Mouse (Mus musculus) B cell, adult (primary cell): ENCODE data around the gene Slc38a8. TPM values are rescaled to one million over a fixed set of nuclear protein-coding genes. Genes with fewer than 3 reads are reported as not detected.

Source experiments
- total RNA-seq: library from RNA; stranded (reverse); gene quantifications from 4 replicates; pipeline ENCODE4 v1.2.4, GENCODE M21; 2023; ENCODE audit not compliant: inconsistent age

The Slc38a8 gene
- total RNA-seq = 0.42 to 1.5 TPM (median 0.86 TPM) in 4 replicates

DNA sequence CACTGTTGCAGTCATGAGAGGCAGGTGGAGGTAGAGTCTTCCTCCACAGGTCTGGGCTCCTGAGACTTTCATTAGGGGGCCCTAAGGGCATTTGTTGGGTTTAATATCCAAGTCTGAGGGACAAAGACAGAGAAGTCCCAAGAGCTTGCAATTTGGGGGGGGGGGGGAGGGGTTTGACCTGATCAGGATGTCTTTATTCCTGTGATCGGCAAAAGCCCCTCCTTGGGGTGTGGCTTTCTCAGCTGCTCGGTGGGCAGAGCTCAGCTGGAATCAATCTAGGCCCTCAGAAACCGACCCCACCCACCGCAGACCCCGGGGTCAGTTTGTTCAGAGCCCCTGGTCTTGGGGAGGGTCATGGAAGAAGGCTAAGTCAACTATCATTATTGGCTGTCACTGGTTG is at the start of gene Slc38a8:
Gene Slc38a8, minus strand, starts transcription at position 101 of the 400 bp plus-strand sequence.

DNA sequence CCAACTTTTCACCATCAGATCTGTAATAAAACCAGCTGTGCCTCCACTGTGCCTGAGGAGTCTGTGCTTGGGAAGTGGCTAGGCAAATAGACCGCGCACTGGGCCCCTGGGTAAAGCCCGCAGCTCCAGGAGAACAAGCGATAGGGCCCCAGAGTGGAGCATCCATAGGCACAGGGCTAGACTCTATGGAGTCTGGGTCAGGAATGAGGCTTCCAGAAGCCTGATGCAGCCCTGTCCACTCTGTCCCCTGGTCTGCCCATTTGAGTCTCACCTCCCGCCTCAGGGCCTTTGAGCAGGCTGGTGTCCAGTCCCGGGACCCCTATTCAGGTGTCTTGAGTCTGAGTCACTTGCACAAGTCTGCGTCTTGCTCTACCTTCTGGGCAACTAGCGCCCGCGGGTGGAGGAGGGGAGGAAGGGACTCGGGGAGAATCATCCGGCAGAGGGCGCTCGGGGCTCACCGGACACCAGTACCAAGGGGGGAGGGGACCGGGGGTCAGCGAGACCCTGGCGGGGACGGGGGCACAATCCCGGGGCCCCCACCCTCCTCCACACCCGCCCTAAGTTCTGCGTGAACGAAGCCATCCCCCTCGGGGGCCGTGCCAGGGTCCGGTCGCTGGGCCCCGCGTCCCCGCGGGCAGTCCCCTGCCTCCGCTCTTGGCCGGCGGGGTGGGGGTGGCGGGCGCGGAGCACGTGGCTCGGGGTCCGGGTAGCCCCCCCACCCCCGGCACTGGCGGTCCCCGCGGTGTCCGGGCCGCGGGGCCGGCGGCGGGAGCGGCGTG is 55.1 kb downstream of the Slc38a8 start, which contains the start of gene Necab2:
Gene Necab2, plus strand, starts transcription at position 509 of the 779 bp plus-strand sequence.

DNA sequence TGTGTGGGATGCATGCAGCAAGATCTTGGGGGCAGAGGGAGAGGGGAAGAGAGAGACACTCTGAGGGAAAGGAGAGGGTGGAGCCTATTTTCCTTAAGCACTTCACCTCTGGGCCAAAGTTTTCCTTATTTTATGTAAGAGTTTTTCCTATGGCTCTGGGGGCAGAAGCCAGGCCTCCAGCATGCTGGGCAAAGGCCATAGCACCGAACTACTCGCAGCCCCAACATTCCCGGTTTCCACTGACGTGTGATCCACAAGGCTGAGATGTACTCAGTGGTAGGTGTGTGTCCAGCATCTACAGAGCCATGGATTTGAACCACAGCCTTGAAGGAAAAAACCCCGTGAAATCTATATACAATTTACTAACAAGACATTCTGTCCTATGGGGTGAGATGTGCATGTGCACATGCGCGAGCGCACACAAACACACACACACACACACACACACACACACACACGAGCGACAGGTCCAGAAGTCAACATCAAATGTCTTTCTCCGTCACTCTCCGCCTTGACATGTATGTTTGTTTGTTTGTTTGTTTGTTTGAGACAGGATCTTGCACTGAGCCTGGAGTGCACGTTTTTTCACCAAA is 67.8 kb downstream of the Slc38a8 start, which contains the start of gene Osgin1:
Gene Osgin1, plus strand, starts transcription at position 543 of the 593 bp plus-strand sequence.

Other genes with a start within 250 kb of the Slc38a8 start
- gene Hsbp1, start 157.2 kb downstream of the Slc38a8 start, total RNA-seq = 77.7 to 82.9 TPM (median 79.0 TPM) in 4 replicates
- gene Mlycd, start 106.8 kb downstream of the Slc38a8 start, total RNA-seq = 16.8 to 18.9 TPM (median 17.8 TPM) in 4 replicates
- 5.4 to 10.0 TPM (median 6.8 TPM) in 4 replicates for gene Osgin1, start 67.6 kb downstream of the Slc38a8 start, total RNA-seq
- gene Necab2, start 55.0 kb downstream of the Slc38a8 start, total RNA-seq = 0.26 TPM in 1 of 4 replicates, not detected in the others
- gene Mbtps1, start 57.0 kb upstream of the Slc38a8 start, total RNA-seq = 111 to 116 TPM (median 115 TPM) in 4 replicates
- 38.3 to 50.0 TPM (median 44.7 TPM) in 4 replicates for gene Hsdl1, start 73.5 kb upstream of the Slc38a8 start, total RNA-seq
- not detected in 4 replicates for gene Dnaaf1, start 73.5 kb upstream of the Slc38a8 start, total RNA-seq
- 19.2 to 21.4 TPM (median 20.7 TPM) in 4 replicates for gene Taf1c, start 103.5 kb upstream of the Slc38a8 start, total RNA-seq
- not detected in 4 replicates for gene Adad2, start 111.0 kb upstream of the Slc38a8 start, total RNA-seq
- gene Kcng4, start 134.0 kb upstream of the Slc38a8 start, total RNA-seq = not detected in 4 replicates
- not detected in 4 replicates for gene Wfdc1, start 164.7 kb upstream of the Slc38a8 start, total RNA-seq
- not detected in 4 replicates for gene Atp2c2, start 198.3 kb upstream of the Slc38a8 start, total RNA-seq